Mouse (Mus musculus) kidney, adult 2 months (tissue): ENCODE results near the gene Pafah1b3.

ENCODE experiments used
- CTCF ChIP-seq: fragments of 200-500 bp; conservative IDR thresholded peaks from 2 replicates; pipeline ENCODE4 v1.5.1; 2011; ENCODE audit warnings: low read depth, mild to moderate bottlenecking, control low read depth, low read length, moderate library complexity, mixed read lengths; ENCODE audit not compliant: insufficient read depth, insufficient read length
- POLR2A ChIP-seq: fragments of 200-500 bp; IDR thresholded peaks from one replicate; pipeline ENCODE4 v1.6.1; 2011; ENCODE audit warnings: low read depth, low read length, control low read depth

GRCm38 (mm10) chr7:25322058-25322484 is 24.3 kb upstream of the Pafah1b3 start:
- TF ChIP-seq CTCF (no peak), POLR2A (no peak)
